Mouse (Mus musculus): ENCODE results near the gene Gm4969. TPM values are rescaled to one million over a fixed set of nuclear protein-coding genes. Genes with fewer than 3 reads are reported as not detected.

Gene Gm4969
- total RNA-seq, 2 experiments from 2014 or later = not detected

GRCm38 (mm10) chr7:19095751-19096110 is 22.4 kb downstream of the Gm4969 start:
- DNase-seq = peak in 1 of 2 experiments; percentile 60
- intact Hi-C loops (cut with DNase I) = loop anchor here (2.0 kb wide), 1 partner anchor 21 kb away; no protein-coding TSS in a partner anchor

GRCm38 (mm10) chr7:19094826-19095750 is 23.1 kb downstream of the Gm4969 start:
- intact Hi-C loops (cut with DNase I) = no loop called here
- peak; percentile 60 to 72 for DNase-seq

- intact Hi-C loops (cut with DNase I) = no loop called here
- DNase-seq = peak in 1 of 2 experiments; percentile 60
These were observed 23.7 kb downstream of the Gm4969 start, which contains the start of gene Six5 for GRCm38 (mm10) chr7:19094471-19094825. TSS of gene Six5 (plus strand) at chr7:19094594.

- DNase-seq = peak; percentile 94 to 95
- intact Hi-C loops (cut with DNase I) = loop anchor here (1.0 to 2.0 kb wide), 2 partner anchors 15 to 25 kb away; no protein-coding TSS in a partner anchor
These were observed 24.4 kb downstream of the Gm4969 start for GRCm38 (mm10) chr7:19093537-19094385.

- intact Hi-C loops (cut with DNase I) = loop anchor here (1.0 to 2.0 kb wide), 2 partner anchors 14 to 25 kb away; no protein-coding TSS in a partner anchor
- DNase-seq = peak; percentile 88 to 89
These were observed 25.0 kb downstream of the Gm4969 start for GRCm38 (mm10) chr7:19093174-19093521.

GRCm38 (mm10) chr7:19092381-19093173 is 25.6 kb downstream of the Gm4969 start:
- DNase-seq = peak; percentile 47 to 67
- intact Hi-C loops (cut with DNase I) = loop anchor here (1.0 to 2.0 kb wide), 2 partner anchors 14 to 24 kb away; no protein-coding TSS in a partner anchor

GRCm38 (mm10) chr7:19091913-19092312 is 26.3 kb downstream of the Gm4969 start:
- no peak for DNase-seq
- intact Hi-C loops (cut with DNase I) = loop anchor here (2.0 kb wide), 1 partner anchor 13 kb away; no protein-coding TSS in a partner anchor

- intact Hi-C loops (cut with DNase I) = loop anchor here (1.0 kb wide), 1 partner anchor 19 kb away; no protein-coding TSS in a partner anchor
- DNase-seq = peak in 1 of 2 experiments; percentile 76
These were observed 29.4 kb downstream of the Gm4969 start for GRCm38 (mm10) chr7:19088813-19089212.

GRCm38 (mm10) chr7:19086760-19087159 is 31.4 kb downstream of the Gm4969 start:
- no peak for DNase-seq
- intact Hi-C loops (cut with DNase I) = no loop called here

GRCm38 (mm10) chr7:19086042-19086441 is 32.1 kb downstream of the Gm4969 start:
- no peak for DNase-seq
- intact Hi-C loops (cut with DNase I) = no loop called here

- no peak for DNase-seq
- intact Hi-C loops (cut with DNase I) = no loop called here
These were observed 32.7 kb downstream of the Gm4969 start for GRCm38 (mm10) chr7:19085495-19085894.

- DNase-seq = no peak
- intact Hi-C loops (cut with DNase I) = no loop called here
These were observed 33.2 kb downstream of the Gm4969 start for GRCm38 (mm10) chr7:19084921-19085473.

- intact Hi-C loops (cut with DNase I) = no loop called here
- peak in 1 of 2 experiments; percentile 43 for DNase-seq
These were observed 33.8 kb downstream of the Gm4969 start for GRCm38 (mm10) chr7:19084277-19084771.

GRCm38 (mm10) chr7:19083701-19084100 is 34.5 kb downstream of the Gm4969 start, which contains the start of gene Dmpk:
TSS of gene Dmpk (plus strand) at chr7:19083849.
- DNase-seq = peak; percentile 54 to 69
- intact Hi-C loops (cut with DNase I) = no loop called here

- peak; percentile 68 to 74 for DNase-seq
- intact Hi-C loops (cut with DNase I) = no loop called here
These were observed 35.1 kb downstream of the Gm4969 start for GRCm38 (mm10) chr7:19083096-19083495.

GRCm38 (mm10) chr7:19082171-19082570 is 36.0 kb downstream of the Gm4969 start:
- intact Hi-C loops (cut with DNase I) = no loop called here
- DNase-seq = no peak

GRCm38 (mm10) chr7:19080451-19080950 is 37.7 kb downstream of the Gm4969 start:
- DNase-seq = peak in 1 of 2 experiments; percentile 2
- intact Hi-C loops (cut with DNase I) = no loop called here

- DNase-seq = peak in 1 of 2 experiments; percentile 2
- intact Hi-C loops (cut with DNase I) = loop anchor here (2.0 kb wide), 1 partner anchor 14 kb away; no protein-coding TSS in a partner anchor
These were observed 39.4 kb downstream of the Gm4969 start for GRCm38 (mm10) chr7:19078732-19079131.

GRCm38 (mm10) chr7:19077761-19078160 is 40.4 kb downstream of the Gm4969 start:
- intact Hi-C loops (cut with DNase I) = loop anchor here (2.0 kb wide), 1 partner anchor 15 kb away; no protein-coding TSS in a partner anchor
- peak in 1 of 2 experiments; percentile 44 for DNase-seq
